Mouse (Mus musculus): ENCODE results near the gene Rnd3. TPM values are rescaled to one million over a fixed set of nuclear protein-coding genes. Genes with fewer than 3 reads are reported as not detected.

The Rnd3 gene
- 177 and 182 TPM in 2 replicates for polyA plus RNA-seq (2015; fragmentation: Nextera tagmentation; extraction: Ambion mirVana)

- Histone ChIP-seq H3K9me3 (no peaks in the 10 kb centered on the region), H3K36me3 (replicated peaks) (no peaks in the 10 kb centered on the region), H3K4me2 (peak within 1 kb of the TSS; percentile 55), H3K27ac (peak within 1 kb of the TSS; percentile 90), H3K4me1 (peaks cover 13% of the 10 kb centered on the region), H3K4me3 (peak within 1 kb of the TSS; percentile 82), H3K27me3 (replicated peaks) (no peaks in the 10 kb centered on the region), H3K9ac (peak within 1 kb of the TSS; percentile 93)
- ATAC-seq (replicated peaks): peak; percentile 81
- WGBS: under 1% methylated on average over 25 of the region's 25 CpGs
These were observed at the start of gene Rnd3 for GRCm38 (mm10) chr2:51148975-51149374. TSS of gene Rnd3 (minus strand) at chr2:51149111.

- no peaks in the 10 kb centered on the region for H3K36me3 ChIP-seq (replicated peaks)
- H3K27me3 ChIP-seq (replicated peaks): no peaks in the 10 kb centered on the region
- H3K9me3 ChIP-seq: no peaks in the 10 kb centered on the region
- H3K4me2 ChIP-seq: no peak overlapping the region
- ATAC-seq (replicated peaks): no peak
- no peak overlapping the region for H3K9ac ChIP-seq
- H3K4me3 ChIP-seq: no peak overlapping the region
- no peaks in the 10 kb centered on the region for H3K4me1 ChIP-seq
- 77% methylated on average over 2 of the region's 2 CpGs for WGBS
- H3K27ac ChIP-seq: no peak overlapping the region
These were observed 43.4 kb upstream of the Rnd3 start for GRCm38 (mm10) chr2:51192319-51192718.

- whole genome bisulfite sequencing: 91% methylated on average over 2 of the region's 2 CpGs
- no peak overlapping the region for H3K27ac ChIP-seq
- no peak overlapping the region for H3K9ac ChIP-seq
- H3K27me3 ChIP-seq (replicated peaks): no peaks in the 10 kb centered on the region
- H3K4me2 ChIP-seq: no peak overlapping the region
- H3K36me3 ChIP-seq (replicated peaks): no peaks in the 10 kb centered on the region
- no peak for ATAC-seq (replicated peaks)
- H3K9me3 ChIP-seq: no peaks in the 10 kb centered on the region
- H3K4me1 ChIP-seq: no peaks in the 10 kb centered on the region
- H3K4me3 ChIP-seq: no peak overlapping the region
These were observed 36.9 kb upstream of the Rnd3 start for GRCm38 (mm10) chr2:51185762-51186161.

GRCm38 (mm10) chr2:51182990-51183389 is 34.1 kb upstream of the Rnd3 start:
- Histone ChIP-seq H3K4me2 (no peak overlapping the region), H3K9ac (no peak overlapping the region), H3K27ac (no peak overlapping the region), H3K36me3 (replicated peaks) (no peaks in the 10 kb centered on the region), H3K4me1 (no peaks in the 10 kb centered on the region), H3K27me3 (replicated peaks) (no peaks in the 10 kb centered on the region), H3K4me3 (no peak overlapping the region), H3K9me3 (no peaks in the 10 kb centered on the region)
- ATAC-seq (replicated peaks): no peak
- WGBS: 91% methylated on average over 4 of the region's 4 CpGs

GRCm38 (mm10) chr2:51181376-51181775 is 32.5 kb upstream of the Rnd3 start:
- Histone ChIP-seq H3K27ac (no peak overlapping the region), H3K4me1 (no peaks in the 10 kb centered on the region), H3K4me2 (no peak overlapping the region), H3K9ac (no peak overlapping the region), H3K36me3 (replicated peaks) (no peaks in the 10 kb centered on the region), H3K27me3 (replicated peaks) (no peaks in the 10 kb centered on the region), H3K4me3 (no peak overlapping the region), H3K9me3 (no peaks in the 10 kb centered on the region)
- ATAC-seq (replicated peaks): no peak

GRCm38 (mm10) chr2:51179096-51179495 is 30.2 kb upstream of the Rnd3 start:
- H3K4me2 ChIP-seq: no peak overlapping the region

GRCm38 (mm10) chr2:51177615-51178014 is 28.7 kb upstream of the Rnd3 start:
- Histone ChIP-seq H3K9ac (no peak overlapping the region), H3K27ac (no peak overlapping the region), H3K27me3 (replicated peaks) (no peaks in the 10 kb centered on the region), H3K4me2 (no peak overlapping the region), H3K36me3 (replicated peaks) (no peaks in the 10 kb centered on the region), H3K4me3 (no peak overlapping the region), H3K4me1 (no peaks in the 10 kb centered on the region), H3K9me3 (no peaks in the 10 kb centered on the region)
- 68% methylated on average over 3 of the region's 3 CpGs for WGBS
- no peak for ATAC-seq (replicated peaks)

More at GRCm38 (mm10) chr2:51179096-51179495, 30.2 kb upstream of the Rnd3 start:
- 87% methylated on average over 3 of the region's 3 CpGs for WGBS
- no peak overlapping the region for H3K9ac ChIP-seq
- no peaks in the 10 kb centered on the region for H3K36me3 ChIP-seq (replicated peaks)
- no peaks in the 10 kb centered on the region for H3K27me3 ChIP-seq (replicated peaks)
- no peak overlapping the region for H3K27ac ChIP-seq
- H3K4me3 ChIP-seq: no peak overlapping the region
- ATAC-seq (replicated peaks): no peak
- H3K9me3 ChIP-seq: no peaks in the 10 kb centered on the region
- no peaks in the 10 kb centered on the region for H3K4me1 ChIP-seq

GRCm38 (mm10) chr2:51175276-51175675 is 26.4 kb upstream of the Rnd3 start:
- no peak overlapping the region for H3K9ac ChIP-seq
- H3K4me2 ChIP-seq: no peak overlapping the region
- H3K36me3 ChIP-seq (replicated peaks): no peaks in the 10 kb centered on the region
- no peak overlapping the region for H3K27ac ChIP-seq
- 75% methylated on average over 5 of the region's 5 CpGs for WGBS
- no peaks in the 10 kb centered on the region for H3K4me1 ChIP-seq
- H3K4me3 ChIP-seq: no peak overlapping the region
- no peaks in the 10 kb centered on the region for H3K9me3 ChIP-seq
- ATAC-seq (replicated peaks): no peak
- no peaks in the 10 kb centered on the region for H3K27me3 ChIP-seq (replicated peaks)

GRCm38 (mm10) chr2:51161110-51161509 is 12.2 kb upstream of the Rnd3 start:
- H3K36me3 ChIP-seq (replicated peaks): no peaks in the 10 kb centered on the region
- no peaks in the 10 kb centered on the region for H3K9me3 ChIP-seq
- H3K4me2 ChIP-seq: no peak overlapping the region
- 59% methylated on average over 2 of the region's 2 CpGs for WGBS
- H3K4me1 ChIP-seq: no peaks in the 10 kb centered on the region
- H3K27me3 ChIP-seq (replicated peaks): peaks cover 2% of the 10 kb centered on the region; the same call in 1 of the 2 replicates
- no peak overlapping the region for H3K27ac ChIP-seq
- ATAC-seq (replicated peaks): no peak
- H3K9ac ChIP-seq: no peak overlapping the region
- no peak overlapping the region for H3K4me3 ChIP-seq

- H3K36me3 ChIP-seq (replicated peaks): no peaks in the 10 kb centered on the region
- peak overlapping the region; percentile 55 for H3K4me2 ChIP-seq
- peak; percentile 56 for ATAC-seq (replicated peaks)
- H3K9ac ChIP-seq: peak overlapping the region; percentile 93
- H3K9me3 ChIP-seq: no peaks in the 10 kb centered on the region
- H3K27me3 ChIP-seq (replicated peaks): no peaks in the 10 kb centered on the region
- peaks cover 17% of the 10 kb centered on the region for H3K4me1 ChIP-seq
- under 1% methylated on average over 20 of the region's 20 CpGs for WGBS
- peak overlapping the region; percentile 90 for H3K27ac ChIP-seq
- H3K4me3 ChIP-seq: peak overlapping the region; percentile 82
These were observed 457 bp downstream of the Rnd3 start for GRCm38 (mm10) chr2:51148454-51148853.

GRCm38 (mm10) chr2:51148065-51148407 is 875 bp downstream of the Rnd3 start:
- H3K4me2 ChIP-seq: peak overlapping the region; percentile 55
- H3K27me3 ChIP-seq (replicated peaks): no peaks in the 10 kb centered on the region
- WGBS: under 1% methylated on average over 20 of the region's 20 CpGs
- H3K4me3 ChIP-seq: peak overlapping the region; percentile 82
- peak overlapping the region; percentile 90 for H3K27ac ChIP-seq
- peak; percentile 43 for ATAC-seq (replicated peaks)
- H3K4me1 ChIP-seq: peaks cover 21% of the 10 kb centered on the region
- no peaks in the 10 kb centered on the region for H3K36me3 ChIP-seq (replicated peaks)
- H3K9ac ChIP-seq: peak overlapping the region; percentile 93
- H3K9me3 ChIP-seq: no peaks in the 10 kb centered on the region

- Histone ChIP-seq H3K9me3 (no peaks in the 10 kb centered on the region), H3K9ac (peak overlapping the region; percentile 93), H3K4me1 (peaks cover 26% of the 10 kb centered on the region), H3K4me2 (peak overlapping the region; percentile 55), H3K27me3 (replicated peaks) (no peaks in the 10 kb centered on the region), H3K4me3 (peak overlapping the region; percentile 82), H3K27ac (peak overlapping the region; percentile 90), H3K36me3 (replicated peaks) (no peaks in the 10 kb centered on the region)
- ATAC-seq (replicated peaks): peak; percentile 68
- WGBS: under 1% methylated on average over 45 of the region's 45 CpGs
These were observed 1.4 kb downstream of the Rnd3 start for GRCm38 (mm10) chr2:51147318-51148064.

GRCm38 (mm10) chr2:51146871-51147317 is 2.0 kb downstream of the Rnd3 start:
- Histone ChIP-seq H3K9me3 (no peaks in the 10 kb centered on the region), H3K36me3 (replicated peaks) (no peaks in the 10 kb centered on the region), H3K9ac (peak overlapping the region; percentile 93), H3K27me3 (replicated peaks) (no peaks in the 10 kb centered on the region), H3K27ac (peak overlapping the region; percentile 90), H3K4me3 (peak overlapping the region; percentile 82), H3K4me2 (peak overlapping the region; percentile 55), H3K4me1 (peaks cover 32% of the 10 kb centered on the region)
- ATAC-seq (replicated peaks): peak; percentile 70
- WGBS: under 1% methylated on average over 18 of the region's 18 CpGs
